Mouse (Mus musculus): ENCODE results near the gene Cpxcr1. TPM values are rescaled to one million over a fixed set of nuclear protein-coding genes. Genes with fewer than 3 reads are reported as not detected.

Gene Cpxcr1
- polyA plus RNA-seq (2015; fragmentation: Nextera tagmentation; extraction: Ambion mirVana) = not detected in 2 replicates

DNA sequence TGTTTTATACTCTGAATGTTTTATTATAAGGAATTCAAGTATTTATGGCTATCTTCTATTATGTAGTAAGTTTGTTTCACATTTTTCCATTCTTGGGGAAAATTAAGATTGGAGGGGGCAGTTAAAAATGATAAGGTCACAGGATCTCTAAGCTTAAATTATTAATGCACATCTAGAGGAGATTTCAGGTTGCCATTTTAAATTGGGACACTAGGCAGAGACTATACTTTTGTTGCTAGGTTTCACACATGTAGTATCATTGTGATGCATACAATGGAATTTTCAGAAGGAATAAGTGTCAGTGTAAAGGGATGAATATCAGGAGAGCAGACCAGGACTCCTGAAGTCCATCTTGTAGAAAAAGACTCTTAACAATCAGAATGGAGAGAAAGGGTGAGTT, at the start of gene Cpxcr1:
Cpxcr1 (plus strand) TSS at position 301 of the 400 bp plus-strand sequence.
- Histone ChIP-seq H3K36me3 (no peaks in the 10 kb centered on the region), H3K4me2 (replicated peaks) (no peak within 1 kb of the TSS), H3K27me3 (no peaks in the 10 kb centered on the region), H3K4me1 (no peaks in the 10 kb centered on the region), H3K27ac (replicated peaks) (no peak within 1 kb of the TSS), H3K9me3 (replicated peaks) (no peaks in the 10 kb centered on the region), H3K4me3 (replicated peaks) (no peak within 1 kb of the TSS), H3K9ac (no peak within 1 kb of the TSS)
- ATAC-seq (ENCODE audit: insufficient number of reproducible peaks, low FRiP score, low TSS enrichment, low read depth) = no peak

Other genes with a start within 250 kb of the Cpxcr1 start
- gene H2afb2, start 232.2 kb downstream of the Cpxcr1 start, polyA plus RNA-seq (2015; fragmentation: Nextera tagmentation; extraction: Ambion mirVana) = not detected in 2 replicates

Measured in embryonic facial prominence, embryonic 15.5 days (tissue).